Mouse (Mus musculus): ENCODE measurements around the gene Cygb. TPM values are rescaled to one million over a fixed set of nuclear protein-coding genes. Genes with fewer than 3 reads are reported as not detected.

Cygb gene
- total RNA-seq (2021) = 10 to 100 TPM; 39.7 to 43.6 TPM
- long read RNA-seq, experiment 1, transcript Cygb-201 (4 exons, 2,331 nt) = major isoform, 49 of 61 reads
- long read RNA-seq, experiment 1, partial matches to known transcripts = 10 of 61 reads
- long read RNA-seq, experiment 1, other reads (novel, unspliced or antisense) = 2 of 61 reads
- long read RNA-seq, experiment 2, transcript Cygb-201 (4 exons, 2,331 nt) = major isoform, 48 of 72 reads
- long read RNA-seq, experiment 2, partial matches to known transcripts = 15 of 72 reads
- long read RNA-seq, experiment 2, other reads (novel, unspliced or antisense) = 9 of 72 reads

DNA sequence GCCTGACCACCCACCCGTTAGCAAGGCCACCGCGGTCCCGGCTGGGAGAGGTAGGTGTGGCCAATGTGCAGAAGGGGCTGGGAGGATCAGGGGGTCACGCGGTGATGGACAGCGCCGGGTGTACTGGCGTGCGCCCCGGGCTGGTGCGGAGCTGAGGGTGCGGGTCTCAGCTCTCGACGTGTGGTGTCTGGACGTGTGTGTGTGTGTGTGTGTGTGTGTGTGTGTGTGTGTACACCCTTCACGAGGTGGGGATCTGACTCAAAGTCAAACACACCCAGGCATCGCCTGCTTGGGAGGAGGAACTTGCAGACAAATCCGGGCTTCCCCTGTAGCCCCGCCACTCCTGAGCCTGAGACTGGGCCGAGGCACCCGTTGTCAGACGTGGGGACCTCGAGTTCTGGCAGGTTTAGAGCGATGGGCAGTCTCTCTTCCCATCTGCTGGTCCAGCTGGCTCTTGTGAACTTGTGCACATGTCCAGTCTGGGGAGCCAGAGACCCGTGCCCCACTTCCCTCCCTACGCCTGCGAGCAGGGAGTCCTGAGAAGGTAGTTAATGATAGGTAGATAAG lies at the start of gene Cygb:
TSS of gene Cygb (minus strand) at position 59 of the 567 bp plus-strand sequence.
- no peak for DNase-seq (ENCODE audit: low spot score in 2 of 2)

DNA sequence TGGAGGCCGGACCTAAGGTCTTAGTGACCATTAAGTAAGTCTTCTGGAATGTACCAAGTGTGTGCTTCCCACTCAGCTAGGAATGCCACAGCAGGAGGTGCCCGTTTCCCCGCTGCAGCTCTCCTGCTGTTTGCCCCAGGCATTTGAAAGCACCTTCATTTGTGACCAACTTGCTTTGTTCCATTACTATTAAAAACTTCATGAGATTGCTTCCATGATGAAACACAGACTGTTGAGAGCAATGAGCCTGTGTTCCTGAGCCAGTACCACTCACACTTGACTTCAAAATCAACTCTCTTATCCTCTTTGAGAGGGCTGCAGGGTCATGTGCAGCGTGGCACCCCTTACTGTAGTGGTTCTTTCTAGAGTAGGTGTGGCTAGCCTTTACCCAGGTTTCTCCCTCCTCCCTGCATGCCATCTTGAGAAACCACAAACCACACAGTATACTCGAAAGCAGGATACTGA lies 47.3 kb upstream of the Cygb start:
- no peak for DNase-seq (ENCODE audit: low spot score in 2 of 2)

DNA sequence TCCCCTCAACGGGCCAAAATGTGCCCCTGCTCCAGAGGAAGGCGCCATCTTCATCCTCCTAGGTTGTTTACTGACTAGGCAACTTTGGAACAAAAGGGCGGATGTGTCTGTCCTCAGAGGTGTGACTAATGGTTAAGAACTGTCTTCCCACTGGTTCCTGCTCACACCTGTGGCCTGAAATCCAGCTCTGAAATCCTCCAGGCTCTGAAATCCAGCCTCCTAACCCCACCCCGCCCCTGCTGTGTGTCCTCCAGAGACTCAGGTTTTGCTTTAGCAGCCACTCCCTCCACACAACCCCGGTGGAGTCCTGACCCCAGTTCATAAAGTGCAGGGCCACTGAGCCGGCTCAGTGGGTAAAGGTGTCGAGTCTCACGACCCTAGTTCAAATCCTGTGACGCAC lies 43.4 kb upstream of the Cygb start:
- DNase-seq (ENCODE audit: low spot score in 2 of 2) = no peak

DNA sequence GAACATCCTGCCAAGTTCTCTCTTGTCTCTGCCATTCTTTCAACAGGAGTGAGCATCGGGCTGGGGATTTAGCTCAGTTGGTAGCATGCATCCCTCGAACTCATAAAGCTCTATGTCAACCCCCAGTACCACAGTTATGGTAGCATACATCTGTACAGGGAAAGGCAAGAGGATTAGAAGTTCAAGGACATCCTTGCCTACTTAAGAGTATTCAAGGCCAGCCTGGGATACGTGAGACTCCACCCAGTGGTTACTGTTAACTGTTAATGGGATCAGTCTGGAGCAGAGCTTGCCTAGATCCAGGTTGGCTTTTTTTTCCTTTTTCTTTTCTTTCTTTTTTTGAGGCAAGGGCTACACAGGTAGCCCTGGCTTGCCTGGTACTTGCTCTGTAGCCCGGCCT lies 42.3 kb upstream of the Cygb start:
- no peak for DNase-seq (ENCODE audit: low spot score in 2 of 2)

GRCm38 (mm10) chr11:116695194-116695880 lies 41.2 kb upstream of the Cygb start:
- DNase-seq (ENCODE audit: low spot score in 2 of 2) = no peak

DNA sequence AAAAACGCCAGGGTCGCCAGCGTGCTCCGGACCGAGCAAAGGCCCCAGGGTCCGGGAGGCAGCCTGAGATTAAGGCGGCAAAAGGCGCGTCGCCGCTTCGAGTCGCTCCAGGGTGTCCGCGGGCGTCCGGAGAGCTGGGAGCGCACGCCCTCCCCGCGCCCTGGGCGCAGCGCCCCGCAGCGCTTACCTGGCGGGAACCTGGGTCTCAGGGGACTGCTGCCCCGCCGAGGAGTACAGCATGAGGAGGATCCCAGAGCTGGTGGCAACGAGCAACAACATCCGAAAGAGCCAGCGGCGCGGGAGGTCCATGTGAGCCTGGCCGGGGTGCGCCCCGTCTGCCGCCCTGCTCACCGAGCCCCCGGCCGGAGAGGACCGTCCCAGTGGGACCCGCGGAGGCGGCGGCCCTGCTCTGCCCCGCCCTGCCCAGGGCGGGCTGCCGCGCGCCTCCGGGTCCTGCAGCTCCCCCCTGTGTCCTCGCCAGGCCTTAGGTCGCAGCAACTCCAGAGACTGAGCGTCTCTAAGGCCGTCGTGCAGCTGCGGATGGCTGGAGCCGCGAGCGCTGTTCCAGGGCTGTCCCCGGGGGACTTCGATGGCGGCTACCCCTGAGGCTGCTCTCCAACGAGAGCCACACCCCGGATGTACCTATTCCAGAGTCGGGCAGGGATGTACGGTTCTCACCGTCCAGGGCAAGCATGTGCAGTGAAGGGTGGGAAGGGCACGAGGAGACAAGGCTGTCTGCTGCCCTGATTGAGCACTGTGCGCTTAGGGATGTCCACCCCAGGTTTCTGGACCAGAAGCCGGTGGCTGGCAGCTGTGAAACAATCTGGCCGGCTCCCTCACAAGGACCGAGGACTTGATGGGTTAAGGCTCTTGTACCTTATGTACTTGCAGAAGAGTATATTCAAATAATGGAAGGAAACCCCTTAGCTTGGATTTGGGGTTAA lies 40.4 kb upstream of the Cygb start:
- no peak for DNase-seq (ENCODE audit: low spot score in 2 of 2)

DNA sequence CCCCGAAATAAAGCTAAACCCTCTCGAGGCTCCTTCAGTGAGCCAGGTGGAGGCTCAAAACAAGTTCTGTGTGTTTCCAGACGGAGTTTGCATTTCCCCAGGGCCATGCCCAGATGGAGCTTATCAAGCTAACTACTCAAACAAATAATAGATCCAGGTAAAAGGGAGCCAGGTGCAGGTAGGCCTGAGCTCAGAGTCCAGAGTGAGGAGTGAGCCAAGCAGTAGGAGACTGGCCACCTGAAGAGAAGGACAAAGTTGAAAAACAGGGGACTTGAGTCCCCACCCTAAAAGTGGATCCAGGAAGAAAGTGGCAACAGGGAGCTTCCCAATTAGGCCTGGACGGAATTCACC lies 39.8 kb upstream of the Cygb start:
- DNase-seq (ENCODE audit: low spot score in 2 of 2) = no peak

- DNase-seq (ENCODE audit: low spot score in 2 of 2) = no peak
These were observed 36.8 kb upstream of the Cygb start for GRCm38 (mm10) chr11:116690701-116691575.

- no peak for DNase-seq (ENCODE audit: low spot score in 2 of 2)
These were observed 35.5 kb upstream of the Cygb start for GRCm38 (mm10) chr11:116689622-116690021.

- no peak for DNase-seq (ENCODE audit: low spot score in 2 of 2)
These were observed 33.8 kb upstream of the Cygb start for GRCm38 (mm10) chr11:116687897-116688296.

- DNase-seq (ENCODE audit: low spot score in 2 of 2) = no peak
These were observed 31.6 kb upstream of the Cygb start for GRCm38 (mm10) chr11:116685729-116686128.

- no peak for DNase-seq (ENCODE audit: low spot score in 2 of 2)
These were observed 29.7 kb upstream of the Cygb start for GRCm38 (mm10) chr11:116683777-116684176.

DNA sequence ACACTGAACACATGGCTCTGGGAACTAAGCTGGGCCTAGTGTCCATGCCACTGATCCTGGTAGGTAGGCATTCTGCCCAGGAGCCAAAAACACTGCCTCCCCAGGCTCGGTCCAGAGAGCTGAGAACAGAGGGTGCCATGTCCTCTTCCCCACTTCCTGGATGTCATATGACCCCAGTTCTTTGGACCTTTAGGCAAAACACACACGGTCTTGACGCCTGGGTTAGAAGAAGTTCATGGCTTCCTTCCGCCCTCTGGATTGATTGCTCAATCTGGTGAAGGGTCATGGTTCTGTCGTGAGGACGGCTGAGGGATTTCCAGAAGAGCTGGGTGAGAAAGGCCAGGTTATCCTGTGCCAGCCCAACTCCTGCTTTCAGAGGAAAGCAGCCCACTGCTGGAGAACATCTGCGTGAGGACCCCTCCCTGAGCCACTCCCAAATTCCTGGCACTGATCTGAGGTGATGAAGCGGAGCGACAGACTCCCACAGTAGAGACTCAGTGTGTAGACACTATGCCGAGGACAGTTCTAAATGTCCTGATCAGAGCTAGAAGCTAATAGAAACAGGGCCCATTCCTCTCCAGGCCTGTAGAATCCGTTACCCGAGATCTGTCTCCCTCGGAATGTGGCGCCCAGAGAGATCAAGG lies 28.5 kb upstream of the Cygb start:
- DNase-seq (ENCODE audit: low spot score in 2 of 2) = no peak

DNA sequence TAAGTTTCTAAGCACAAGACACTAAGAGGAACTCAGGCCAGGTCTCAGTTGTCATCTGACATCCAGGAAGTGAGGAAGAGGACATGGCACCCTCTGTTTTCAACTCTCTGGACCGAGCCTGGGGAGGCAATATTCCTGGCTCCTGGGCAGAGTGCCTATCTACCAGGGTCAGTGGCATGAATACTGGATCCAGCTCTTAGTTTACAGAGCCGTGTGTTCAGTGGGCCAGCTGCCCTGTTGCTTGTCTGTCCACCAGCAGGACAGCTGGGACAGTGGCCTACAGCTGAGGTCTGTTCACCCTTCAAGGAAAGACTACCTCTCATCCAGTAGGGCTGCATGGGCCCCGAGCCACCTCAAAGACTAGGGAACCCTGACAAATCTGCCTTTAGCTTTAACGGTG lies 27.0 kb upstream of the Cygb start:
- DNase-seq (ENCODE audit: low spot score in 2 of 2) = no peak

GRCm38 (mm10) chr11:116680321-116681091 lies 26.4 kb upstream of the Cygb start:
- no peak for DNase-seq (ENCODE audit: low spot score in 2 of 2)

- DNase-seq (ENCODE audit: low spot score in 2 of 2) = no peak
These were observed 25.0 kb upstream of the Cygb start for GRCm38 (mm10) chr11:116679148-116679547.

- no peak for DNase-seq (ENCODE audit: low spot score in 2 of 2)
These were observed 23.8 kb upstream of the Cygb start for GRCm38 (mm10) chr11:116677711-116678441.

- no peak for DNase-seq (ENCODE audit: low spot score in 2 of 2)
These were observed 22.3 kb upstream of the Cygb start for GRCm38 (mm10) chr11:116676175-116676976.
